Mouse (Mus musculus) cerebellum, adult 8-10 months (tissue): ENCODE results near the gene Nat9.
A peak's percentile ranks its signal among the peaks of the same experiment; 100 is the strongest.

Experiments
- DNase-seq: peaks from one replicate; pipeline ENCODE4 v3.0.0; 2022

The Nat9 gene

DNA sequence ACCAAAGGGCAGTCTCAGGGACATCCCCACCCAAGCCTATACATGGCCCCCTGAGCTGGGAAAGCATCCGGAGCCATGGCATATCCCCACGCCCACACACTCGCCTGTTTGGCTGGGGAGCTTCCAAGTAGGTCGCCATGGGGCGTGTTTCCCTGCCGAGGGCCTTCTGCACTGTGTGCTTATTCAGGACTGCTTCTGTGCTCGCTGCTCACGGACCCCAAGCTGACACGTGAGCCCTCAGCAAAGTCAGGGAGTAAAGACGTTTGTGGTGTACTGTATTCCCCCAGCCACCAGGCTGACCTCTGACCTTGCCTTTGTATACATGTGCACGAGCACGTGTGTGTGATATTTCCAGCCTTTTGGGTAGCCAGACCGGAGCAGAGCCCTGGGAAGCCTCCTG is 24.5 kb upstream of the Nat9 start:
- peak; percentile 80 for DNase-seq

DNA sequence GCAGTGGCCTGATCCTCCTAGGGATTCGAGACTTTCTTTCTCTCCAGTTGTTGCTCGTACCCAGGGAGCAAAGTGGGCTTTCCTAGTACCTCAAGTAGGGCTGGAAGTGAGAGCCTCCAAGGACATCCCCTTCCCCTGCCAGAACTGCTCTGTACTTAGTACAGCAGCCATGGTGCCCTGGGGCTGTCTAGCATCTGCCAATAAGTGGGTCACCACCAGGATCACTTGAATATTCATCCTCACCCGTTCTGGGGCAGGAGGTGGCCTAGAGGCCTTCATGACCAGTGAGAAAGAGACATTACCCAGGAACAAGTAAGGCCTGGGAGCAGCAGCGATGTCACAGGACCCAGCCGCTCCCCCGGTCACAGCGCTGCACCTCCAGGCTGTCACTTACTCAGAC is 22.3 kb upstream of the Nat9 start:
- DNase-seq: no peak

GRCm38 (mm10) chr11:115208776-115209732 is 21.4 kb upstream of the Nat9 start:
- DNase-seq: no peak

DNA sequence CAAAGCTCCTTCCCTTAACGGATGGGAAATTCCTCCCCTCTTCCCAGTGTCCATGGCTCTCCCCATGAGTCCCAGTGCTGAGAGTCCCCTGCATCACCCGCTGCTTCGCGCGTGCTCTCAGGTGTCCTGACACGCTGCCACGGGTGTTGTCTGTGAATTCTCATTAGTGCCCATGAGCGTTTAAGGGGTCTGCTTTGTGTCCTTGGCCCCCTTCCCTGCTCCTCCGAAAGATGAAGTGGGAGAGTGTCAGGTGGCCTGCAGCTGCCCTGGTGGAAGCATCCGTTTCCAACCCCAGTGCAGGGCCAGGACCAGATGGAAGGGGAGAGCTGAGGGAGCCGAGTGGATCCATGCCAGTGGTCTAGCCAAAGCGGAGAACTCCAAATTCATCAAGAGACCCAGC is 20.5 kb upstream of the Nat9 start:
- no peak for DNase-seq

DNA sequence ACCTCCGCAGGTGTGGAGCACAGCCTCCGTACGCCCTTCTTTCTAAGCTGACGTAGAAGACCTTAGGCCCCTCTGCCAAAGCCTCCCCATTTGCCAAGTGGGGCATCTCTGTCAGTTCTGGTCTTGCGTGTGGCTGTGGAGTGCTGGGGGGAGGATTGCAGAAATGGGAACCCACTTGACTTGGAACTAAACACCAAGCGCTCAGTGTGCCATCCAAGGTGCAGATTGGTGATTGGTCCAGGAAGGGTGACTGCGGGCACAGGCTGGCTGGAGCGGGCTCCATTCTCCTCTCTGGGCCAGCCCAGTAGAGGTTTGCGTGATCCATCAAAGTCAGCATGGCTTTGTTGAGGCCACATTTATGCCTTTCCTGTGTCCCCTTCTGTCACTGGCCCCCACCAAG is 15.1 kb upstream of the Nat9 start:
- no peak for DNase-seq

- DNase-seq: peak; percentile 94
Observed at GRCm38 (mm10) chr11:115202316-115202715, 14.7 kb upstream of the Nat9 start.

DNA sequence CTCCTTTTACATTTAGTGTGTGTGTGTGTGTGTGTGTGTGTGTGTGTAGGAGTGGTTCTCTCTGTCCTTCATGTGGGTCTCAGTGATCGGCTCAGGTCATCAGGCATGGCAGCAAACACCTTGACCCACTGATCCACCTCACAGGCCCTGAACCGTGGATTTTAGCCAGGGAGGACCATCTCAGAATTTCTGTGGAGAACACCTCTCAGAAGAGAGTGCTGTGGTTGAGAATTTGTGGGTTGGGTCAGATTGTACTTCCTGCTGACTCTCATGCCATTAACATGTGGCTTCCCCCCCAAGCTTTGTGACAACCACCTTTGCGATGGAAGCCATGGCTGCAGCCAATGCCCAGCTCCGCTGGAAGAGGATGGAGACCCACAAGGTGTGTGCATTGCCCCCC is 12.9 kb upstream of the Nat9 start:
- DNase-seq: no peak

DNA sequence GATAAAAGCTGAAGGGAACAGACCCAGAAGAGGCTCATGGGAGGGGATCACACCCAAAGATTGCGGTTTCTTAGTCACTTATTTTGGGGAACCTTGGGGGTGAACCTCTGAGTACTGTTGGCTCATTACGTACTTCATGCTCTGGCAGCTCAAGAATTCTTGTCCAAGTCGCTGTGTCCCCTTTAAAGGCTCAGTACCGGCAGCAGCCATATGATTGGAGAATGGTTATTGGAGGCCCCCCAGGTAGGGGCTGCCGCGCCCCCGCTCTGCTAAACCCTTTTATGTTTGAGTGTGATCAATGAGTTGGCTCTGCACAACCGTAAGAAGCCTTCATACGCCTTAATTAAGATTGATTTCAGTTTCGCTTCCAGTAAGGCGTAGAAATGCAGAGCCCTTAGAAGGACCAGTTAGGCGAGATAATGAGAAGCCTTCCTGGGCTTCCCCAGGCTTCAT is 11.3 kb upstream of the Nat9 start:
- no peak for DNase-seq

DNA sequence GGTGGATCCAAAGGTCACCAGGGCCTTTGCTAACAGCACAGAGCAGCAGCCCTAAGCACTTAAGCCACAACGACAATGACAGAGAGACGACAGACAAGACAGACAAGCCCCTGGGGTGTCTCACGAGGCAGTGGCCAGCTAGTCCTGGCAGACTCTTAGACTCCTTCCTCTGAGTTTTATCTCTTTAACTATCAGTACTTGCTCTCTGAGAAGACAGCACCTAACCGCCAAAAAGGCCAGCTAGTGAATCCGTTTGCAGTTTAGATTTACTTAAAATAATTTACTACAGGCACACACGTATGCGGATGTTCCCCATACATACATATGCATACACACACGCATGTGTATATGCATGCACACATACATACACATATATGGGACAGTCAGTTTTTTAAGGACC is 9.9 kb upstream of the Nat9 start:
- no peak for DNase-seq

DNA sequence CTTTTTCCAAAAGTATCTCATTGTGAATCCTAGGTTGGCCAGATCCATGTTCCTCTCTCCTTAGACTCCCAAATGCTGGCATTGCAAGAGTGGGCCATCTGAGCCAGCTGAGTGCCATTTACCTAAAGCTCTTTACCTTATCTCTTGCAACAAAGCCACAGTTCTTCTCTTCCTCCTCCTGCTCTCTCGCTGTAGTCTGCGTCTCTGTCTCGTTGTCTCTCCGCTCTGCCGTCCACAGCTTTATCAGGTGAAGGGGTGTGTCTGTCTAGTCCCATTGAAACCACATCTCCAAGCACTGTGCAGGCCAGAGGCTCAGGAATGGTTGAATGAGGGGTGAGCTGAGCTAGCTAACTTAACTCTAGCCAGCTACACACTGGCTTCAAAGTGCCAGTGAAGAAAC is 8.3 kb upstream of the Nat9 start:
- no peak for DNase-seq

GRCm38 (mm10) chr11:115194693-115195092 is 7.0 kb upstream of the Nat9 start:
- DNase-seq: no peak

DNA sequence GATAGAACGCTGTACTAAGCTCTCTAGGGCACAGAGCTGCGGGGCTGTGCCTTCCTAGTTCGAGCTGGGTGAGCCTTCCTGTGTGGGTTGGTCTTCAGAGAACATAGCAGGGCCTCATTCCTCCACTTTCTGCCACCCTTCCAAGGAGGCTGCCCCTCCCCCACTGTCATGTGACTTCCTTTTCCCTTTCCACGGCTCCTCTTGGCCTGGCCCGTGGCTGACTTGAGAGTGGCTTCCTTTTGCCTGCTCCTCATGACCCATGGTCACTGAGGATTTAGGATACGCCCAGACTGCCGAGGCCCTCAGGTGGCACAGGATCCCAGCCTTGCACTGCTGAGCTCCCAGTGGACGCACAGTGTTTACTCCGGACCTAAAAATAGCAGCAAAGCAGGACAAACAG is 4.5 kb upstream of the Nat9 start:
- DNase-seq: no peak

GRCm38 (mm10) chr11:115189304-115189703 is 1.6 kb upstream of the Nat9 start:
- DNase-seq: no peak

DNA sequence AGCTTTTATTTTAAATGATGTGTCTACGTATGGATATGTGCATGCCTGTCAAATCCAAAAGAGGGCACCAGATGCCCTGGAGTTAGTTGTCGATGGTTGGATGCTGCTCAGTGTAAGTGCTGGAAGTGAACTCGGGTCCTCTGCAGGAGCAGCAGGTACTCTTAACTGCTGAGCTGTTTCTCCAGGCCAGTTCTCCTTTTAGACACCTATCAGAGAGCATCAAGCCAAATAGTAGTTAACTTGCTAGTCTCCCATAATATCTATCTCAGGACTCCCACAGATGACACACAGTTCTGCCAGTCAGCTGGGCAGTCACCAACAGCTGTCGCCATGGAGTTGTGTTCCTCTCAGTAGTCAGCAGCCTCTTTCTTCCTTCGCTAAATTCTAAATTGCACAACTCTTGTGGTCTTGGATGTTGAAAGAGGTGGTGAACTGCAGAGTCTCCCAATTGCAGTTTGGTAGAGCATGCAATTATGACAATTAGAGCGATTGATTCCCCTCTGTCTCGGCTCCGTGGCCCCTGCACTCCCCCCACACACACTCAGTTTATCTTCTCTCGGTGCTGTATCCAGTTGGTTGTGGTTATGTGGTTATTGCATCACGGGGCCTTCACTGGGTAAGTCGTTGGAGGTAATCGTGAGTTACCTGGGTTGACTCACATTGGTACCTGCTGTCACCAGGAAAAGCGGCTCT is 1.0 kb upstream of the Nat9 start:
- no peak for DNase-seq

DNA sequence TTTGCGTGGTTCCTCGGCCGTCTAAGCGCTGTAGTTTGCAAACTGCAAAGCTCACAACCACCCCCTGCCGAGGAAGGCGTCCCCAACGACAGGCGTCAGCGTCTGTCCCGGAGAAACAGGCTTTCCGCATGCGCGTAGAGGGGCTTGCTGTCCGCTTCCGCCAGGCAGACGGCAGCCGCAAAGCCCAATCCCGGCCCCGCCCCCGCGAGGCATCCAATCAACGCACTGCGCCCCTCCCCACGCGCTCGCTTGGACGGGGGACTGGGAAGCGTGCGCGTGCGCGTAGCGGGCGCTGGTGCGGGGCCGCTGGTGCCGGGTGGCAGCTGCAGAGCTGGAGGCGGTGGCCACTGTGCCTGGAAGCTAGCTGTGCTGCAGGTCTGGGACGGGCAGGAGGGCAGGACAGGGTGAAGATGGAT is 427 bp downstream of the Nat9 start, which contains the start of gene Tmem104:
Gene Tmem104, plus strand, starts transcription at position 264 of the 416 bp plus-strand sequence.
- DNase-seq: peak; percentile 99

GRCm38 (mm10) chr11:115184973-115185372 is 2.7 kb downstream of the Nat9 start:
- no peak for DNase-seq

- DNase-seq: peak; percentile 88
Observed at GRCm38 (mm10) chr11:115181913-115182638, 5.6 kb downstream of the Nat9 start.

GRCm38 (mm10) chr11:115179881-115180280 is 7.8 kb downstream of the Nat9 start:
- DNase-seq: no peak

GRCm38 (mm10) chr11:115179191-115179590 is 8.5 kb downstream of the Nat9 start:
- DNase-seq: no peak

DNA sequence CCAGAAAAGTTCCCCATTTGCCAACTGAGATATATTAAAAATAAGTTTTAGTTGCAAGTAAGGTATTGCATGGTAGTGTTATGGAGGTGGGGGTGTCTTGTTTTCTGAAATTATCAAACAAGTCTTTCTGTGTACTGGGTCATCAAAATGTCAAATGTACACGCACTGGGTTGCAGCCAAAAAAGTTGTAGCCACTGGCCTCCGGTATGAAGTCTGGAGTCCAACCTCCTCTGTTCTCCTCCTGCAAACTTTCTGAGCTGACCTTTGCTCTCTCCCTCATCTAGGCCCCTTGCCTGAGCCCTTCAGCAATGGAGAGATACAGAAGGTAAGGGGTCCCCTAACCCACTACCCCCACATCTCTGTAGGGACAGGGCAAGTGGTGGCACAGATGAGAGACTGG is 8.9 kb downstream of the Nat9 start:
- no peak for DNase-seq

- no peak for DNase-seq
Observed at GRCm38 (mm10) chr11:115177559-115178195, 10.0 kb downstream of the Nat9 start.

GRCm38 (mm10) chr11:115176399-115177190 is 11.1 kb downstream of the Nat9 start:
- DNase-seq: no peak
